Mouse (Mus musculus) CD8-positive naive resting alpha-beta T cell, adult 2 months (primary cell): ENCODE results near the gene Gm4969.

Experiments
- DNase-seq, 2 experiments: peaks; one replicate each; pipeline ENCODE4 v3.0.0; 2022; ENCODE audit warnings: low read depth in 2 of 2, low spot score in 2 of 2

Gene Gm4969

GRCm38 (mm10) chr7:19136673-19137334, 18.6 kb upstream of the Gm4969 start:
- no peak for DNase-seq

GRCm38 (mm10) chr7:19136168-19136567, 18.0 kb upstream of the Gm4969 start:
- no peak for DNase-seq

- DNase-seq: peak; percentile 92 to 93
These were observed 13.2 kb upstream of the Gm4969 start for GRCm38 (mm10) chr7:19131324-19131848.

GRCm38 (mm10) chr7:19130657-19131056, 12.5 kb upstream of the Gm4969 start:
- DNase-seq: no peak

- no peak for DNase-seq
These were observed 11.2 kb upstream of the Gm4969 start for GRCm38 (mm10) chr7:19129396-19129795.

GRCm38 (mm10) chr7:19127744-19128143, 9.6 kb upstream of the Gm4969 start:
- no peak for DNase-seq

- no peak for DNase-seq
These were observed 6.5 kb upstream of the Gm4969 start for GRCm38 (mm10) chr7:19124713-19125112.

- no peak for DNase-seq
These were observed 3.5 kb upstream of the Gm4969 start for GRCm38 (mm10) chr7:19121686-19122085.

- DNase-seq: peak; percentile 89 to 93
These were observed 1.7 kb upstream of the Gm4969 start, which contains the start of gene Fbxo46 for GRCm38 (mm10) chr7:19119631-19120429. Gene Fbxo46, plus strand, starts transcription at chr7:19119859.

- no peak for DNase-seq
These were observed 915 bp upstream of the Gm4969 start for GRCm38 (mm10) chr7:19119083-19119482.

GRCm38 (mm10) chr7:19109565-19109964, 8.6 kb downstream of the Gm4969 start:
- no peak for DNase-seq

- DNase-seq: no peak
These were observed 10.7 kb downstream of the Gm4969 start for GRCm38 (mm10) chr7:19107436-19107835.

GRCm38 (mm10) chr7:19104486-19104885, 13.7 kb downstream of the Gm4969 start:
- no peak for DNase-seq

GRCm38 (mm10) chr7:19103741-19104140, 14.4 kb downstream of the Gm4969 start:
- no peak for DNase-seq

- no peak for DNase-seq
These were observed 17.9 kb downstream of the Gm4969 start for GRCm38 (mm10) chr7:19100290-19100689.

GRCm38 (mm10) chr7:19098811-19099210, 19.4 kb downstream of the Gm4969 start:
- DNase-seq: no peak

- no peak for DNase-seq
These were observed 20.3 kb downstream of the Gm4969 start for GRCm38 (mm10) chr7:19097863-19098262.

GRCm38 (mm10) chr7:19097217-19097616, 21.0 kb downstream of the Gm4969 start:
- no peak for DNase-seq

GRCm38 (mm10) chr7:19096421-19096976, 21.7 kb downstream of the Gm4969 start:
- no peak for DNase-seq

- no peak for DNase-seq
These were observed 22.4 kb downstream of the Gm4969 start for GRCm38 (mm10) chr7:19095751-19096110.

- DNase-seq: no peak
These were observed 23.1 kb downstream of the Gm4969 start for GRCm38 (mm10) chr7:19094826-19095750.
